Mouse (Mus musculus) c-Kit-positive CD71-positive TER-119-negative erythroid progenitor cells, embryonic 14.5 days (primary cell): Measurements from ENCODE around the gene Dixdc1.
"Not testable (repeated sequence)": the region's sequence is repeated elsewhere in the genome, so short reads cannot be mapped to it uniquely, and the experiment has no call there.

Source experiments
- DNase-seq: peaks from one replicate; pipeline ENCODE4 v3.0.0-alpha.2; 2013; ENCODE audit warnings: low read depth

Dixdc1 gene

GRCm38 (mm10) chr9:50646826-50647370 is 92.4 kb downstream of the Dixdc1 start:
- no peak for DNase-seq

DNA sequence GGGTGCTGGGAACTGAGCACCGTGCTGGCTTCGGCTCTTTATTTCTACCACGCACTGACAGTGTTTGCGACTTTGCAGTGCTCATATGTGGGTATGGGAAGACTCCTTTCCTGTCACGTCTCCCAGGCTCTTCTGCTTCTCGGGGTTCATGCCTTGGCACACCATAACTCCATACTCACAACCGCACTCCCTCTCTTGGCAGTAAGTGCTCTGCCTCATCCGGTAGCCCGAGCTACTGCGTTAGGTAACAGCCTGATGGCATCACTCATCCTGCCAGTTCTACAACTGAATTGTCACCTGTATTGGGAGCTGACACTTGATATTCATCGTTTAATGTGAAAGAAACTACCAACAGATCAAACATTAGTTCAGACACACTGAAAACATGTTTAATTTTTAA is 105.0 kb downstream of the Dixdc1 start:
- no peak for DNase-seq

GRCm38 (mm10) chr9:50633059-50633458 is 106.3 kb downstream of the Dixdc1 start:
- DNase-seq, result peak; percentile 30

DNA sequence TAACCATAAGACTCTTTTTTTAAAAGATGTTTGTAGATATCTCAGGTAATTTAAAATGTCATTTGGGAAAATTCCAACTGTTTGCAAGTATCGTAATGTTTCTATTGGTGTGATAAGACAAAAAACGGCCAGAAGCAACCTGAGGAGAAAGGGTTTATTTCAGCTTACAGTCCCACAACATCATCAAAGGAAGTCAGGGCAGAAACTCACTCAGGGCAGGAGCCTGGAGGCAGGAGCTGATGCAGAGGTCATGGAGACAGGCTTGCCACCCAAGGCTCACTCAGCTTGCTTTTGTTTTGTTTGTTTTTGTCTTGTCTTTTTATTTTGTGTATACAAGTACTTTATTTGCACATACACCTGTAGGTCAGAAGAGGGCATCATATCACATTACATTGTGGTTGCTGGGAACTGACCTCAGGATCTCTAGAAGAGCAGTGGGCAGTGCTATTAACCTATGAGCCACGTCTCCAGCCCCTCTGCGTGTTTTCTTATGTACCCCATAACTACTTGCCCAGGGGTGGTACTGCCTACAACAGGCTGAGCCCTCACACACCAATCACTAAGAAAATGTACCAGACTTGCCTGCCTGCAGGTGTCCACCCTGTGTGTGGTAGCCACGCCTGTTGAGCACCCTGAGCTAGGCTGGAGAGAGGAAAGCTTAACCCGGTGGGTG is 107.2 kb downstream of the Dixdc1 start:
- no peak for DNase-seq

DNA sequence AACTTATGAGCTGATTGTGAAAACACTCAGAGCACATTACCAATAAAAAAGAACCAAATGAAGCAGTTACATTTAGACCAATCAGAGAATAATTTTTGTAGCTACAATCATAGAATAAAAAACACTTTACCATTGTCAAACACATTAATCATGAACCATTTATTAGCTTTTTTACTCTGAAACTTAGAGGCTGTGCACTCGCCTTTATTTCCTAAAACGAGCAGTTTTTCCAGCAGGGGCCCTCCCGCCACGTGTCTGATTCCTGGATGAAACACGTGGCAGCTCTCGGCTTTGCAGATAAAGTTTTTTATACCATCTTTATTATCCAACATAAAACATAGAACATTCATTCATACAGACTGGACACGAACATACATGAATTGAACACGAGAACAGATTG is 108.4 kb downstream of the Dixdc1 start:
- DNase-seq, result not testable (repeated sequence)

DNA sequence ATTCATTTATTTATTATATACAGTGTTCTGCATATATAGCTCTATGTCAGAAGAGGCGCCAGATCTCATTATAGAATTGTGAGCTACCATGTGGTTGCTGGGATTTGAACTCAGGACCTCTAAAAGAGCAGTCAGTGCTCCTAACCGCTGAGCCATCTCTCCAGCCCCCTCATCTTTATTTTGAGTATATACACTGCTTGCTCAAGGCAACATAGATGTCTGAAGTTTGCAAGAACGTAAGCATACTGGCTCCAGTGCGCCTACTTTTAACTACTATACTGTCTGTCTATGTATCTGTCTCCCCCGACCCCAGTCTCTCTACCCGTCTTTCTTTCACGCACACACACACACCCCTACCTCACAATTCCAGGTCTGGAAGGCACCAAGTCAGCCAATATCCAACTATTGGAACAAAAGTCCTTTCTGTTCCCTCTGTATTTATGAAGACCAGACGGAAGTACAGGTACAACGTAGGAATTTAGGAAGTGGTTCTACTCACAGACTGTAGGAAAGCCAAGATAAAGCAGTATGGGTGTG is 121.5 kb downstream of the Dixdc1 start:
- DNase-seq, result no peak

- peak; percentile 88 for DNase-seq
These were observed 122.3 kb downstream of the Dixdc1 start, which contains the start of the genes Pih1d2 and Nkapd1 for GRCm38 (mm10) chr9:50616766-50617603. TSS of gene Pih1d2 (plus strand) at chr9:50617321. TSS of gene Nkapd1 (minus strand) at chr9:50617464.

GRCm38 (mm10) chr9:50616161-50616560 is 123.2 kb downstream of the Dixdc1 start:
- no peak for DNase-seq
